Mouse (Mus musculus): Measurements from ENCODE around the gene Rpl35a. TPM values are rescaled to one million over a fixed set of nuclear protein-coding genes. Genes with fewer than 3 reads are reported as not detected.

Rpl35a gene
- 2,569 and 2,723 TPM in 2 replicates for total RNA-seq (2015)
- 1,815 and 2,269 TPM in 2 replicates for total RNA-seq (2017)

DNA sequence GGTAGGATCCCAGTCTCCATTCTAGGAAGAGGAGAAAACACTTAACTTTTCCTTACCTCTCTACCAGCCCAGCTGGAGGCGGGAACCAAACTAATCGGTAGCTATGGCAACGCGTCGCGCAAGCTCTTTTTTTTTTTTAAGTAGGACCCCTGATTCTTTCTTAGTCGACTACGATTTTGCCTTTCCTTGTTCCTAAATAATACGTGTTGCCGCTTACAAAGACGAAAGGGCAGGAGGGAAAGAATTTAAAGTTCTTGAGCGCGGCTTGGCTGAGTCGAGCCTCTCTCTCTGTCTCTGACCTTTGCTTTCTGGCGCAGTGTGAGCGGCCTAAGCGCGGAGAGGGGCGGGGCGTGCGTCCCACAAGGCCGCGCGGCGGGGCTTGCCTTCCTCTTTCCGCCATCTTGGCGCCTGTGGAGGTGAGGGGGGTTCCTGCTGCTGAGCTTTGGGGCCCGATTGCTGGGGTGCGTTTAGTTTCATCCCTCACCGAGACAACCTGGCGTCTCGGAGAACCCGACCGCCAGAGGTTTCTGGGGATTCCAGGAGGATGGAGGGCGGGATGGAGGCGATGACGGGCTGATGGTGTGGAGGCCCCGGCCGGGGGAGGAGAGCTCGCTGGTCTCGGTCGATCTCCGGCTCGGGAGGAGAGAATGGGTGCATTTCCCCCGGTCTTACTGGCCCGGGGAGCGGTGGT is at the start of gene Rpl35a, which contains the start of gene Iqcg:
TSS of gene Rpl35a (plus strand) at position 359 of the 691 bp plus-strand sequence.
TSS of gene Iqcg (minus strand) at position 124 of the 691 bp plus-strand sequence.
- peak; percentile 90 for ATAC-seq (replicated peaks; ENCODE audit: poor library complexity)

DNA sequence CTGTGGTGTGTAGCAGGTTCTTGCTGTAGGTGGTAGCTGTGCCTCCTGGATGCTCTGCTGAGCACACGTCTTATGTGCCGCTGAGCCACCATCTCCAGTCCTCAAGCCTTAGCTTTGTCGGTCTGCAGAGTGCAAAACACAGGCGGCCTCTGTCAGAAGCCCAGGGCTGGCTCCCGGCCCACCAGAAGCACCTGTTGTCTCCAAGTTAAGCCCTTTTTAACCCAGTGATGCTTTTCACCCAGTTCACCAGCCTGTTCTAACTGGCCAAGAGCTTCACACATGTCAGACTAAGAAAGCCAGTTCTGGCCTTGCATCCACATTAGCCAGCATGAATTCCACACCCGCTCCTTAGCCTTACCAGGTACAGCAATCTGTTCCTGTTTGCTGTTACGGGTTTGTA is 49.4 kb upstream of the Rpl35a start:
- no peak for ATAC-seq (replicated peaks; ENCODE audit: poor library complexity)

- no peak for ATAC-seq (replicated peaks; ENCODE audit: poor library complexity)
These were observed 48.8 kb upstream of the Rpl35a start for GRCm38 (mm10) chr16:33007436-33007835.

- ATAC-seq (replicated peaks; ENCODE audit: poor library complexity): no peak
These were observed 46.1 kb upstream of the Rpl35a start for GRCm38 (mm10) chr16:33010166-33010565.

GRCm38 (mm10) chr16:33013801-33014200 is 42.5 kb upstream of the Rpl35a start:
- ATAC-seq (replicated peaks; ENCODE audit: poor library complexity): no peak

DNA sequence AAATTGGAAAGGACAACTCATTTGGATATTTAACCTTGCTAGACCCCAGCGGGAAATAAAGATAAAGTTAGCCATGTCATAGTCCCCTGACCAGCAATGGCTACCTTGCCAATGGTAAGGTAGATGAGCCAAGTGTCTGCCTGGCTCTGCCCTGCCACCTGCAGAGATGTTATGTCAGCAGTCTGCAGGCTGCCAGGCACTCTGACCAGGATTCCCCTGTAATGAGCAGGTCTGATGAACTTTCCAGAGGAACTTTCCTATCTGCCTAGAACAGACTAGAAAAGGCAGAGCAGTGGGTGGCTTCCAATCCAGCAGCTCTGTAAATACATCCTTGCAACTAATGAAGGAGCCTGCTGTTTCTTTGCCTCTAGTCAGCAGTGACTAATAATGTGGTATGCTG is 41.3 kb upstream of the Rpl35a start:
- ATAC-seq (replicated peaks; ENCODE audit: poor library complexity): no peak

DNA sequence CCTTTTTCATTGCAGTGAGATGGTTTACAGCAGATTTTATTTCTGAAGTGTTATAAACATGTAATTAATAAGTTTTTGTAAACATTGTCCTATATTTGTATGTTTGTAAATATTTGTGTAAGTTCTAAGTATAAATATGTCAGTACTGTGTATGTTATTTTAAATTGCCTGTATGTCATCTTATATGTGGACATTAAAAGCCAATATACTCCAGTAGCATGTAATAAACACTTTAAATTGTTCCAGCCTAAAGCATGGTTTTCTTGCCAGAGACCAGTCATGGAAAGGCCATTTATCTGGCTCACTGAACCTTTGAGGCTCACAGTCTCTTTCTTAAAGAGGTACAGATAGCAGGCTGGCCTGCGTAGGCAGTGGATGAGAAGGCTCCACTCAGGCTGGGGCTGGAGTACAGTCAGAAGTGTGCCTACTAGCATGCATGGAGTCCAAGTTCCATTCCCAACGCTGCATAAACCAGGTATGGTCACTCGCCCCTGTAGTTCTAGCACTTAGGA is 40.8 kb upstream of the Rpl35a start:
- no peak for ATAC-seq (replicated peaks; ENCODE audit: poor library complexity)

DNA sequence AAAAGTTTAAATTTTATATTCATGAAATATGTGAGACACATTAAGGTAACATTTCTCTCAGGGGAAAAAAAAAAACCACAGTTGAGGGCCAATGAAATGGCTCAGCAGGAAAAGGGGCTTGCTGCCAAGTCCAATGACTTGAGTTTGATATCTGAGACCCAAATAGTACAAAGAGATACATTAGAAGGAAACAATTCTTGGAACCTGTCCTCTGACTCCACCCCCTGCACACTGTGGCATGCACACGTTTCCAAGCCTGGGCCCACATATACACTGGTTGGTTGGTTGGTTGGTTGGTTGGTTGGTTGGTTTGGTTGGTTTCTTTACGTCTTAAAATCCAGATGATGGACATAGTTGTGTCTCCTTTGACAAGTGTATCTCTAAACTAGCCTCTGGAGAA is 40.3 kb upstream of the Rpl35a start:
- ATAC-seq (replicated peaks; ENCODE audit: poor library complexity): peak; percentile 58

- ATAC-seq (replicated peaks; ENCODE audit: poor library complexity): 0 out of 2 replicates have a peak, but pooled peaks have one; percentile 20
These were observed 38.4 kb upstream of the Rpl35a start for GRCm38 (mm10) chr16:33017677-33018349.

DNA sequence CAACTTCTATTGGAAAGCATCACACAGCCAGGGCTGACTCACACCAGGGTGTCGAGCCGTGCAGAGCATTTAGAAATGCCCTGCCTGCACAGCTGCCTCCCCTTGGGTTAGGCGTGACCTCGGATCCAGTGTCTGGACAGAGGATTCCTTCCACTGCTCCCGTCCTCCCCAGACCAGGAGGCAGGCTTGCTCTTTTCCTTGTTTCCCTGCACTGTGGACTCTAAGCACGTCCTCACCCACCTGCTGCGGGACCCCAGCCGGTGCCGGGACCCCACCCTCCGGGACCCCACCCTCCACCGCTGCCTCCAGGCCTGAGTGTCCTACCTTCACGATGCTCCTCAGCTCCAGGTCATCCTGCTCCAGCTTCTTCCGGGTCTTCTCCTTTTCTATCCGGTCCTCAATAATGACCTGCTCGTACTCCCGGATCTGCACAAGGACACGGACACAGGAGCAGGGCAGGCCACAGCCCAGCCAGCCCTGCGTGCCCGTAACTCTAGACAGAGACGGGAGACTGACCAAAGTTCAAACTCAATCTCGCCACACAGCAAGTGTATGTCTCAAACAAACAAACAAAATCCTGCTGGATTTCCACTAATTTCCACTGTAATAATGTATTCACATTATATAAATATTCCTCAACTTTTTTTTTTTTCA is 37.0 kb upstream of the Rpl35a start:
- no peak for ATAC-seq (replicated peaks; ENCODE audit: poor library complexity)

- ATAC-seq (replicated peaks; ENCODE audit: poor library complexity): no peak
These were observed 34.9 kb upstream of the Rpl35a start for GRCm38 (mm10) chr16:33021381-33021780.

DNA sequence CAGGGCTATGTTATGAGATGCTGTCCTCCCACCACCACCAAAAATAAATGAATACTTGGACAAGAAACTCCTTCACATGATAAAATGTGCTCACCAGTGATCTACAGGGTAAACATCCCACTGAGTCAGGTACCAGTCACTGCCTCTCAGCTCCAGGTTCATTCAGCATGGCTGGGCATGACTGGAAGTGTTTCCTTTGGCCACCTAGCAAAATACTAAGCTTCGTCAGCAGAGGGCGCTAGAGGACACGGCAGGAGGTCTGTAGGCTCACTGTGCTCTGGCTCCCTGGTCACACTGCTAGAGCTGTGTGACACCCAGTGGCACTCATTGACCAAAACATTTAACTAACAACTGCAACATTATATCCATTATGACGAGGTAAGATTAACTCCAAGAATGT is 32.5 kb upstream of the Rpl35a start:
- ATAC-seq (replicated peaks; ENCODE audit: poor library complexity): peak; percentile 99

DNA sequence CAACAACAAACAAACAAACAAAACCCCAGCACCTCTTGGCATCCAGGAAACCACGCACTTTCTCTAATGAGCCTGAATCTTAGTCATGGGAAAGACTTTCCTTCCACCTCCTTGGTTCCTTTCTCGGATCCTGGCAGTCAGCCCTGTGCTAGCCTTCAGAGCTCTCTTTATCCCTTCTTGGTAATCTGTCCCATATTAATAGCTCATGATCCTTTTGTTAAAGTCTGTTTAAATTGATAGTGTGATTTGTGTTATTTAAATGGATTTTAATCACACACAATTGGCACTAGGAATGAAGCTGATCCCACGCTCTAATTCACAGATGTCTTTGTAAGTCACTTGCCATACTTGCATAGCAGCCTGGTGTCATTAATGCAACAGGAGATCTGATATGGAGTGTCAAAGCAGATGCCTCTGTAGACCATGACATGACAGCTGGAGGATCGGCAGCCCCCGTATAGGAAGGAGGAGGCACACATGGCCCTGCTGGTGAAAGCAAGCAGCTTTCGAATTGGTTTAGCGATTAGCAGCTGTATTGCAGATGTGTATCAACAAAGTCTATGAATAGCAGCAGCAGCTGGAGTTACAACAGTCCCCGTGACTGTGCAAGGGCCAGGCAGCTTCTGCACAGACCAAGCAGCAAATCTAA is 31.7 kb upstream of the Rpl35a start:
- no peak for ATAC-seq (replicated peaks; ENCODE audit: poor library complexity)

- ATAC-seq (replicated peaks; ENCODE audit: poor library complexity): no peak
These were observed 29.9 kb upstream of the Rpl35a start for GRCm38 (mm10) chr16:33026357-33026756.

- no peak for ATAC-seq (replicated peaks; ENCODE audit: poor library complexity)
These were observed 20.2 kb upstream of the Rpl35a start for GRCm38 (mm10) chr16:33036006-33036405.

DNA sequence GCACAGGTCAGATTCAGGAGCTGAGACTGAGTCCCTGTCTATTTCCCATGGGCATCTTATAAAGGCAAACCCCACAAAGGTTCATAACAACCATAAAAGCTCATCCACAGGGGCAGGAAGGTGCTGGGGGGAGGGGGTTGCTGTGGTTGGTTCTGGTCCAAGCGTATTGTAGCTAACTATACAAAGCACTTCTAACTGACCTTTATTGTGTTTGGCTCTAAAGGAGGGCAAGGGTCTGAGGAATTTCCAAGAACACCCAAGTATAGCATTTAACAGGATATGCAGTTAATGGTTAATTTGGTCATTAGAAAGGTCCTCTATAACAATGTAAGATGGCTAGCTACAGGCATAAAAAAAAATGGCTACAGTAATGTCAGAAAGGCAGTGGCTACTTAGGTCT is 13.6 kb upstream of the Rpl35a start:
- no peak for ATAC-seq (replicated peaks; ENCODE audit: poor library complexity)

DNA sequence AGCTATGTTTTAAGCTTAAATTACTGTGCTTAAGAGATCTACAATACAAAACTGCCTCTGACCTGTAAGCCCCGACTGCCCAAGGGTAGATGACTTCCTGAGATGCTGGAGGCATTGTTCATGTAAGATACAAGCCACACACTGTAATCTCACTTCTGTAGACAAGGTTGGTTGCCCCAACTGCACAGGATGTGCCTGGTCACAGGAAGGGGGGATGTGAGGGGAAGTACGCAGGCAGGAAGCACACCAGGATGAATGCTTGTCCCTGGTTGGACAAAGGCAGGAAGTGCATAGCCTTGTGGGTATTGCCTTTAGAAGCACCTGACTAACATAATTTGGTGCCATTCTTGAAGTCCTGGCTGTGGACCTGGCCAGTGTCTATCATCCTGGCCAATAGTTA is 13.0 kb upstream of the Rpl35a start:
- ATAC-seq (replicated peaks; ENCODE audit: poor library complexity): peak; percentile 57

DNA sequence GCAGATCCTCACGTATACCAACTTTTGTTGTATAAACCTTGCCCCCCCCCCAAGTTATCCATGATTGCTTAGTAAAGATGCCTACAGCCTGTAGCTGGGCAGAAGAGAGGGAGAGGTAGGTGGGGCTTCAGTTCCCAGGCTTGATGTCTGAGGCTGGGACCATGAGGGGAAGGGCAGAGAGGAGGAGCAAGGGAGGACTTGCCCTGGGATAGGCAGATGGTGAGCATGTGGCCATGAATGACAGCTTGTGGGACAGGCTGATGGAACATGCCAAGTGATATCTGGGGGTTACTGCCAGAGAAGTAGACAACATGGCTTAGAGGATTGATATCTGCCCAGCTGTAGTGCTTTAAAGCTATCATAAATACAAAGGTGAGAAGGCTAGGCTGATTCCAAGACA is 8.2 kb upstream of the Rpl35a start:
- ATAC-seq (replicated peaks; ENCODE audit: poor library complexity): peak; percentile 57; the same call in 1 of the 2 replicates

DNA sequence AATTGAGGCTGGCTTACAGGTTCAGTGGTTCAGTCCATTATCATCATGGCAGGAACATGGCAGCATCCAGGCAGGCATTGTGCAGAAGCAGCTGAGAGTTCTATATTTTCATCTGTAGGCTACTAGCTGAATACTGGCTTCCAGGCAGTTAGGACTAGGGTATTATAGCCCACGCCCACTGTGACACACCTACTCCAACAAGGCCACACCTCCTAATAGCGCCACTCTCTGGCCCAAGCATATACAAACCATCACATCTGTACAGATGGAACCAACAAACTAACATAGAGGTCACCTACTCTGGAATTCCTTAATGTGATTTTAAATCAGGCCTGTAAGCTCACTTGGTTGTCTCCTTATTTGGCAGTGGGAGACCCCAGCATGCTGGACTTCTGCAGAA is 7.6 kb upstream of the Rpl35a start:
- ATAC-seq (replicated peaks; ENCODE audit: poor library complexity): no peak

GRCm38 (mm10) chr16:33049809-33050208 is 6.4 kb upstream of the Rpl35a start:
- no peak for ATAC-seq (replicated peaks; ENCODE audit: poor library complexity)

GRCm38 (mm10) chr16:33053141-33053540 is 3.1 kb upstream of the Rpl35a start:
- no peak for ATAC-seq (replicated peaks; ENCODE audit: poor library complexity)
